Mouse (Mus musculus) heart, adult 2 months (tissue): Measurements from ENCODE around the gene Zfp281.

ENCODE experiments used
- CTCF ChIP-seq: fragments of 200-600 bp; IDR thresholded peaks from 2 replicates; pipeline ENCODE4 v1.8.1; 2022; ENCODE audit warnings: antibody characterized with exemption, mild to moderate bottlenecking, moderate library complexity
- EP300 ChIP-seq: fragments of 200-500 bp; IDR thresholded peaks from 2 replicates; pipeline ENCODE4 v1.6.1; 2011; ENCODE audit warnings: low read depth, low read length, control low read depth; ENCODE audit not compliant: insufficient read depth
- POLR2A ChIP-seq: fragments of 200-500 bp; IDR thresholded peaks from 2 replicates; pipeline ENCODE4 v1.6.1; 2011; ENCODE audit warnings: mild to moderate bottlenecking, low read depth, low read length, control low read depth; ENCODE audit not compliant: insufficient read depth

GRCm38 (mm10) chr1:136671767-136672434 is 47.2 kb downstream of the Zfp281 start:
- TF ChIP-seq CTCF (no peak), POLR2A (no peak), EP300 (no peak)
